Mouse (Mus musculus) kidney, postnatal 10 days (tissue): ENCODE measurements around the gene Mmab.

Experiments
- DNase-seq: peaks from one replicate; pipeline ENCODE4 v3.0.0; 2021; ENCODE audit warnings: mixed read lengths

Gene Mmab

GRCm38 (mm10) chr5:114426732-114427131, 17.1 kb downstream of the Mmab start:
- no peak for DNase-seq

GRCm38 (mm10) chr5:114423961-114424360, 19.9 kb downstream of the Mmab start:
- DNase-seq = no peak

GRCm38 (mm10) chr5:114422591-114422990, 21.3 kb downstream of the Mmab start:
- DNase-seq = no peak

- DNase-seq = no peak
These were observed 22.1 kb downstream of the Mmab start for GRCm38 (mm10) chr5:114421561-114422298.

GRCm38 (mm10) chr5:114418541-114418940, 25.3 kb downstream of the Mmab start:
- DNase-seq = peak; percentile 37

GRCm38 (mm10) chr5:114416855-114417254, 27.0 kb downstream of the Mmab start:
- DNase-seq = no peak

- DNase-seq = no peak
These were observed 28.3 kb downstream of the Mmab start for GRCm38 (mm10) chr5:114415606-114416005.

- DNase-seq = peak; percentile 49
These were observed 30.7 kb downstream of the Mmab start for GRCm38 (mm10) chr5:114413067-114413735.

- DNase-seq = no peak
These were observed 31.4 kb downstream of the Mmab start for GRCm38 (mm10) chr5:114412361-114412998.

- no peak for DNase-seq
These were observed 33.4 kb downstream of the Mmab start for GRCm38 (mm10) chr5:114410429-114410828.

- DNase-seq = no peak
These were observed 35.0 kb downstream of the Mmab start for GRCm38 (mm10) chr5:114408846-114409245.

GRCm38 (mm10) chr5:114407810-114408209, 36.0 kb downstream of the Mmab start:
- DNase-seq = no peak

- no peak for DNase-seq
These were observed 36.6 kb downstream of the Mmab start for GRCm38 (mm10) chr5:114407269-114407668.

GRCm38 (mm10) chr5:114406592-114406991, 37.3 kb downstream of the Mmab start:
- no peak for DNase-seq

- DNase-seq = no peak
These were observed 50.7 kb downstream of the Mmab start for GRCm38 (mm10) chr5:114393169-114393568.

GRCm38 (mm10) chr5:114384448-114384847, 59.4 kb downstream of the Mmab start:
- no peak for DNase-seq

- peak; percentile 74 for DNase-seq
These were observed 60.5 kb downstream of the Mmab start for GRCm38 (mm10) chr5:114383184-114383904.
